Mouse (Mus musculus) monocyte, adult 59 days (primary cell): ENCODE measurements around the gene Olfr616. TPM values are rescaled to one million over a fixed set of nuclear protein-coding genes. Genes with fewer than 3 reads are reported as not detected.

ENCODE experiments used
- total RNA-seq, 2 experiments: library from RNA; stranded (reverse); gene quantifications; one replicate each; pipeline ENCODE4 v1.2.4; 2023

Gene Olfr616
- total RNA-seq = not detected

DNA sequence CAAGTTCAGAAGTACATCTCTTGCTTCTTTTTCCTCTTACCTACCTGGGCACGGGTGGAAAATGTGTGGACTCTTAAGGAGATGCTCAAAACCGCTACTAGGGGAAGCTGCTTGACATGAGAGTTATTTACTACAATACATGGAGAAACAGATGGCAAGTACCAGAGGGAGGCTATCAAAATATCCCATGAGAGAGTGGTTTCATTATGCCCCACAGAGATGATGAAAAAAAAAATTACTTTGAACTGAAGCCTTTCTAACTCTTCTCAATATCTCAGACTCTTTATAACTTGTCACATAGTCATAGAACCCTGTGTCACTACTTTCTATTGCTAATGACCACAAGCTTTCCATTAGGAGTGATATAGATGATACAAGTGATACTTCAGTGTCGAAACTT lies at the start of gene Olfr616:
Gene Olfr616 (minus strand): TSS at position 101 of the 400 bp plus-strand sequence.

DNA sequence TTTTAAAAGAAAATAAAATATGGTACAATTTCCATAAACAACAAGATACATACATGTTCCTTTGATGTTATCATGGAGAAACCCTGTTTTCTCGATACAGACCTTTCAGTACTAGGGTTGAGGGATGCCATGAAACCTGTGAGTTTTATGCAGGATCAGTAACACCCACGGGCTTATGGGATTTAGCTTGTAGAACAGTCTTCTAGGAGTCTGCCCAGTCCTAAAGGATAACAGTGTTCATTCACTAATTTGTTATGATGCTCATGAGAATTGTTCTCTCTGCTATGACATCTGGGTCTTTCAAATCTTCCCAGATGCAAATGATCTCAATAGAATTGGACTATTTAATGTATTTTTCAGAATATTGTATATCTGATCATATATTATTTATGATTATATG lies 43.5 kb upstream of the Olfr616 start, which contains the start of gene Olfr620:
Gene Olfr620 (minus strand): TSS at position 101 of the 400 bp plus-strand sequence.

DNA sequence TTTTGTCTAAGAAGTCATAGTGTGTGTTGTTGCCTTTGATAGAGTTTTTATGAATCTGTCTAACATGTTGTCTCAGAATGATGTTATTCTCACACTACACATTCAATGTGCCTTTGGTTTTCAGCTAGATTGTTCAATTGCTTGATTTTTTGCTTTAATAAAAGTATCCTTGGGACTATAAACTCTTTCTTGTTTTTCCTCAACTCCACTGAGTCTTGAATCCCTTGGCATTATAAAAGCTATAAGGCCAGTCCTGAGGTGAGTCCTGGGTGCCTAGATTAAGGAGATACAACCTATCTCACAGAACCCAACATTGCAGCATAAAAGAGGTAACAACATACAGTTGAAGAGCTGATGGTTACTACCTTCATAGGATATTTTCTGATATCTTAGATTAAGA lies 31.3 kb upstream of the Olfr616 start, which contains the start of gene Olfr619:
Gene Olfr619 (plus strand): TSS at position 301 of the 400 bp plus-strand sequence.

DNA sequence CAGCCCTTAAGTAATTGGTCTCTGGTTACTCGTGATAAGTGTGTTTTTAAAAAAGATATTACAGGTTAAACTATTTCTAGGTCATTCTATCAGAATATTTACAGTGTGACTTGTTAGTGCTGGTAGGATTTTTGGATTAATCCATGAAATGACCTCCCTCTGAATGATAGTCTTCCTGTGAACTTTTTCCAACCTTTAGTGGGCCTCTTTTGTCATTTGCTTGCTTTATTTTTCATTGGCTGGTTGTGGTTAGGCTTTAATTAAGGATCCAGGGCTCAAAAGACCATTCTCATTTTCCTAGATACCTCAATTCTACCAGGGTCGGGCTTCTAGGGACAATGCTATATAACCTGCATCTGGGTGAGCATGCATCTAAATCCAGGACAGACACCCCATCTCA lies 20.9 kb upstream of the Olfr616 start, which contains the start of gene Olfr618:
Gene Olfr618 (plus strand): TSS at position 301 of the 400 bp plus-strand sequence.

DNA sequence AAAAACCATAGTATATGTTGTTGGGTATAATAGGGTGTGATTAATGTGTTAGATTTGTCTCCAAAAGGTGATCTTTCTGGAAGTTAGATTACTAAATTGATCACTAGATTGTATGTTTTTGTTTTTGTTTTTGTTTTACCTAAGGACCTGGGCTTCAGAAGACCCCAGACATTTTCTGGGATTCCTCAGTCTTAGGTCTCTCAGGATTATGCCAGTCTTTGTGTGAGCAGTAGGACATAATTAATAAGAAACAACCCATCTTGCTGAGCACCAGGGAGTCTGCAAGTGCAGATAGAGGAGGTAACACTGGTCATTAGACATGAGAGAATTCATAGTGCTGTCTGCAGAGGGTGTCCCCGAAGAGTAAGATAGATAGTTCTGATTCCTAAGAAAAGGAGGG lies 3.8 kb upstream of the Olfr616 start, which contains the start of gene Olfr617:
Gene Olfr617 (plus strand): TSS at position 301 of the 400 bp plus-strand sequence.

DNA sequence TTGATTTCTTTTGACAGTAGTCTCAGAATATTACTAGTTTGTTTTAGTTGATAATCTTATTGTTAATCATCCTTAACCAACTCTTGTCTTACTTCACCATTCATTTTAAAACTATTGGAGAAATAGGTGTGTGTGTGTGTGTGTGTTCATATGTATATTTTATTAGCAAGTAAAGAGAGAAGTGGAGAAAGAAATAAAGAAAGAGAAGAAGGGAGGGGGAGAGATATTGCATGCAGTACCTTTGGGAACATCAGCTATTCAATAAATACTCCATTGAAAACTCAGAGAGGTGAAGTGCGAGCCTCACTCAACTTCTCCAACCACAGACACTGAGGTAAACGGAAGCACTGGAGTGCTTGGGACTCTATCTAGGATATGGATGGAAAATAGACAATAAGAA lies 13.2 kb downstream of the Olfr616 start, which contains the start of gene Olfr615:
Gene Olfr615 (plus strand): TSS at position 301 of the 400 bp plus-strand sequence.

DNA sequence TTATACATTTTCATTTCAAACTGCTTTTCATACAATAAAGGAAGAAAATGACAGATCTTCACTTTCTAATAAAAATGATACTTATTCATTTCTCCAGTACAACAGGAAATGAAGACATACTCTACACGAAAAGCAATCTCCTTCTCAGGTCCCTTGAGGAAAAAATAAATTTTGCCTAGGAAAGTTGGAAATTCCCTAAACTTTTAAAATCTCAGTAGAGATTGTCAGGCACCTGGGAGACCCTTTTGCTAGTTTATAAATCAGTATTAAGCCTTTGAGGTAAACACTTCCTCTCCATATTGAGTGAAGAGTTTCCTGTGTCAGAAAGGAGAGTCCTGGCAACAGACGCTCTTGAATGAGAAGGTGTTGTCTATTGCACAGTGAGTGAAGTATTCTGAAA lies 21.2 kb downstream of the Olfr616 start, which contains the start of gene Olfr613:
Gene Olfr613 (plus strand): TSS at position 301 of the 400 bp plus-strand sequence.

DNA sequence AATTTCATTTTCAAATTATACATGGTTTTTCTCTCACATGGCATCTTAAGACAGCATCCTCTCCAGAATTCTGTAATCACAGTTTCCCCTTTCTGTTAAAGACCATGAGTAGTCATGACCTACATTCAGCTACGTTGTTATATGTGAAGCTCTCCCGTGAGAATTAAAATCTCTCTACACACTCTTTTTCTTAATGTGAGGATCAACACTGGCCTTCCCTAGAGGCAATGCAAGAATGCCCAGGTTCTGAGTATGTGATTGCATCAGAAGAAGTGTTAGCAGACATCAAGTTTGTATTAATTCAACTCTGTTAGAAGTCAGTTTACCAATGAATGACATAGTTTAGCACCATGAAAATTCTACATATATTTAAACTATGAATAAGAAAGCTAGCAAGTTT lies 26.3 kb downstream of the Olfr616 start, which contains the start of gene Olfr612:
Gene Olfr612 (minus strand): TSS at position 101 of the 400 bp plus-strand sequence.

DNA sequence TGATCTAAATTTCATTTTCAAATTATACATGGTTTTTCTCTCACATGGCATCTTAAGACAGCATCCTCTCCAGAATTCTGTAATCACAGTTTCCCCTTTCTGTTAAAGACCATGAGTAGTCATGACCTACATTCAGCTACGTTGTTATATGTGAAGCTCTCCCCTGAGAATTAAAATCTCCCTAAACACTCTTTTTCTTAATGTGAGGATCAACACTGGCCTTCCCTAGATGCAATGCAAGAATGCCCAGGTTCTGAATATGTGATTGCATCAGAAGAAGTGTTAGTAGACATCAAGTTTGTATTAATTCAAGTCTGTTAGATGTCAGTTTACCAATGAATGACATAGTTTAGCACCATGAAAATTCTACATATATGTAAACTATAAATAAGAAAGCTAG lies 48.2 kb downstream of the Olfr616 start, which contains the start of gene Olfr611:
Gene Olfr611 (minus strand): TSS at position 101 of the 400 bp plus-strand sequence.

Other genes with a start within 250 kb of the Olfr616 start
- not detected for gene Olfr598, start 245.6 kb downstream of the Olfr616 start, total RNA-seq
- not detected for gene Olfr599, start 233.2 kb downstream of the Olfr616 start, total RNA-seq
- gene Olfr600, start 219.5 kb downstream of the Olfr616 start, total RNA-seq = not detected
- gene Olfr601, start 206.5 kb downstream of the Olfr616 start, total RNA-seq = not detected
- not detected for gene Olfr603, start 183.0 kb downstream of the Olfr616 start, total RNA-seq
- gene Usp17lc, start 154.1 kb downstream of the Olfr616 start, total RNA-seq = not detected
- gene Olfr605, start 123.7 kb downstream of the Olfr616 start, total RNA-seq = not detected
- gene Olfr606, start 120.1 kb downstream of the Olfr616 start, total RNA-seq = not detected
- gene Olfr607, start 105.0 kb downstream of the Olfr616 start, total RNA-seq = not detected
- not detected for gene Olfr608, start 99.3 kb downstream of the Olfr616 start, total RNA-seq
- gene Olfr609, start 71.1 kb downstream of the Olfr616 start, total RNA-seq = not detected
- not detected for gene Olfr610, start 57.0 kb downstream of the Olfr616 start, total RNA-seq
- not detected for gene Olfr611, start 48.3 kb downstream of the Olfr616 start, total RNA-seq
- gene Olfr612, start 26.4 kb downstream of the Olfr616 start, total RNA-seq = not detected
- gene Olfr613, start 21.1 kb downstream of the Olfr616 start, total RNA-seq = not detected
- not detected for gene Olfr615, start 13.1 kb downstream of the Olfr616 start, total RNA-seq
- gene Olfr617, start 3.9 kb upstream of the Olfr616 start, total RNA-seq = not detected
- gene Olfr618, start 21.0 kb upstream of the Olfr616 start, total RNA-seq = not detected
- not detected for gene Olfr619, start 31.4 kb upstream of the Olfr616 start, total RNA-seq
- not detected for gene Olfr620, start 43.4 kb upstream of the Olfr616 start, total RNA-seq
- gene Olfr622, start 73.6 kb upstream of the Olfr616 start, total RNA-seq = not detected
- not detected for gene Olfr623, start 94.6 kb upstream of the Olfr616 start, total RNA-seq
- gene Olfr624, start 102.0 kb upstream of the Olfr616 start, total RNA-seq = not detected
- not detected for gene Olfr625-ps1, start 113.6 kb upstream of the Olfr616 start, total RNA-seq
- not detected for gene Olfr243, start 145.5 kb upstream of the Olfr616 start, total RNA-seq
- gene Olfr628, start 161.2 kb upstream of the Olfr616 start, total RNA-seq = not detected
- not detected for gene Olfr629, start 175.8 kb upstream of the Olfr616 start, total RNA-seq
- not detected for gene Olfr630, start 188.2 kb upstream of the Olfr616 start, total RNA-seq
- gene Olfr69, start 202.5 kb upstream of the Olfr616 start, total RNA-seq = not detected
- not detected for gene Olfr68, start 210.6 kb upstream of the Olfr616 start, total RNA-seq
- gene Olfr67, start 222.7 kb upstream of the Olfr616 start, total RNA-seq = not detected
- gene Hbb-bt, start 244.9 kb upstream of the Olfr616 start, total RNA-seq = 10 to 100 TPM in 1 of 2 experiments, 1 to 10 TPM in 1; 1.7 to 18.8 TPM